Mouse (Mus musculus) urinary bladder, adult 2 months (tissue): ENCODE measurements at regions not wholly inside any gene's neighbourhood (a gene's known extent, or its start where the extent isn't known, plus 50 kb on each side); places are given as distances from the start of the nearest gene placed in this dataset.

Experiments used
- DNase-seq: peaks from one replicate; pipeline ENCODE4 v3.0.0; 2022; ENCODE audit warnings: low spot score

DNA sequence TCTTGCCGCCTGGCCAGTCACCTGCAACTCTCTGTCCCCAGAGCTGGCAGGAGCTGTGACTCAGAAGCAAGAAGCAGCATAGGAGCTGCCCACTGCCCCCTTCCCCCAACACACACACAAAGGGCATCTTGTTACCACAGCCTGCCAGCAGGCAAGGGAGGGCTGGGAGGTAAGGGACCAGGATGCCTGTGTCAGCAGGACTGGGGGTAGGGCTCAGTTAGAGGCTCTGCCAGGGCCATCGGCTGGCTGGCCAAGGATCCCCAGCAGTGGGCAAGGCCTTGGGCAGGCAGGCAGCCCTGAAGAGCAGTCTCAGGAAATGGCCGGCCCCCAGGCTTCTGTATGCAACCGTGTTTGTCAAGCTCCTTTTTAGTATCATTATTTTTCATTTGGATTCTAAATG lies 87.3 kb upstream of the Zmiz1 start:
- DNase-seq = no peak

DNA sequence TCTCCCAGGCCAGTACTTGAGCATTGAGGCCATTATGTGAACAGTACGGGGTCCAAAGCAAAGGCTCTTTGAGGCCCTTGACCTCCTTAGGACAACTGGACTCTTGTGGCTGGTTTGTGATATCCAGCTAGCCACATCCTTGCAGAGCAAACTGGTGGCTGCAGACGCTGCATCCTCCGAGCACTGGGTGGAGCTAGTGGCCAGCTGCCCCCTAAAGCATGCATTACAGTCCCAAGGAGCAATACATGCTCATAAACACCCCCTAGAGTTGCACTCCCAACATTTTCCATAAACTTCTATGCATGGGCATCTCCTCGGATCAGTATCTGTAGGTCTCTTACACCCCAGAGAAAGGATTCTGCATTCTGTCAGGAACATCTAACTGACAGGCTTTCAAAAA lies 86.4 kb upstream of the Zmiz1 start:
- DNase-seq = no peak

DNA sequence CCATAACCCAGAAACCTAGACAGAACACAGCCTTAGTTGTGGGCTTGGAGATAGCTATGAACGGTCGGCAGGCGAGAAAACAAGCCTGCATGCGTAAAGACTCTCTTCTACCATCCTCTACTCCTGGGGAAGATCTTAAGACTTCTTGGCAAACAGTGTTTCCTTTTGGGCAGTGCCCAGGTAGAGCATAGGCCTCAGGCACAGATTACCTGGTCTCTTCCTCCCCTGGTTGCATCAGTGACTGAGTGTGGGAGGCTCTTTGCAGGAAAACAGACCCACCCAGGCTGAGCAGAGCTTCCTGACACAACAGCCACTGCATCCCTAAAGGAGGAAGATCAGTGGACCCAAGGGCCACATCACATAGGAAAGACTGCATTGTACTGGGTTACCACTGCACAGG lies 85.8 kb upstream of the Zmiz1 start:
- DNase-seq = no peak

DNA sequence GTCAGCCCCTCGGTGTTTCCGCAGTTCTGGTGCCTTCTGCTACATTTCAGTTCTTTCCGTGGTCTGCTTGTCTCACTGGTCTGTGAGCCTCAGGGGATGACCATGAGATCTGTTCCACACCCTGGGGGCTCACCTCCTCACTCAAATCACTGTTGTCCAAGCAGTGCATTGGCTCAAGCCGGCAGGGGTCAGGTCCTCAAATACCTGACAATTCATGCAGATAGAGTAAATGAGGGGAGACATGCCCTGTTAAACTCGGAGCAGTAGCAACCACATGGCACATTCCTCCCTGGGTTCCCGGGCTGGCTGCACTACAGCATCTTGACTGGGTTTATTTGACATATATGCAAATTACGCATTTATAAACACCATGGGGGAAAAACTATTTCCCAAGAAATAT lies 84.0 kb upstream of the Zmiz1 start:
- DNase-seq = no peak

DNA sequence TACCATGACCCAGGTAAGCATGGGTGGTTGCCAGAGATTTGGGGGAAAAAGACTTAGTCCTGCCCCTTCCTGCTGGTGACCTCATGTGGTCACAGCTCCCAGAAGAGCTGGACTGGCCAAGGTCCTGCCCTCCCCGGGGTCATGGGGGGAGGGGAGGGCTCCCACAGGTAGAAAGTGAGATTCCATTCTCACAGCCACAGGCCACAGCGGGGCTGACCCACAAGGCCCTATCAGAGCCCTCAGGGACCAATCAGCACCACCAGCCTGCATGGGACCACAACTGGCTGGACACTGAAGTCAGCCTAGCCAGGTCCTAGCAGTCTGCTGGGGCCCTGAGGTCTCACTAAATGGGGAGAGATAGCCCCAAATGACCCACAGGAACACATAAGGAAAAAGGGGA lies 81.9 kb upstream of the Zmiz1 start:
- no peak for DNase-seq

DNA sequence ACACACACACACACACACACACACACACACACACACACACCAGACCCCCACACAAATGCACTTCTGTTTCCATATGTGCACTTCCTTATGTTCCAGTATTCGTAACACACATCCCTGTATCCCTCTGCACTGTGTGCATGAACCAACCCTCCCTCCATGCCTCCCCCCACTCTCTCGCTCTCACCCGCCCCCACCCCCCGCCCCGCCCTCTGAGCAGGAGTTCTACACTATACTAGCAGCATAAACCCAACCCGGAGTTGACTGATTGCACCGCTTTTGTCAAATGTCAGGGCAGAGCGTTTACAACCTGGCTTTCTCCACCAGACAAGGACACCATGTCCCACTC lies 81.5 kb upstream of the Zmiz1 start:
- DNase-seq = no peak

DNA sequence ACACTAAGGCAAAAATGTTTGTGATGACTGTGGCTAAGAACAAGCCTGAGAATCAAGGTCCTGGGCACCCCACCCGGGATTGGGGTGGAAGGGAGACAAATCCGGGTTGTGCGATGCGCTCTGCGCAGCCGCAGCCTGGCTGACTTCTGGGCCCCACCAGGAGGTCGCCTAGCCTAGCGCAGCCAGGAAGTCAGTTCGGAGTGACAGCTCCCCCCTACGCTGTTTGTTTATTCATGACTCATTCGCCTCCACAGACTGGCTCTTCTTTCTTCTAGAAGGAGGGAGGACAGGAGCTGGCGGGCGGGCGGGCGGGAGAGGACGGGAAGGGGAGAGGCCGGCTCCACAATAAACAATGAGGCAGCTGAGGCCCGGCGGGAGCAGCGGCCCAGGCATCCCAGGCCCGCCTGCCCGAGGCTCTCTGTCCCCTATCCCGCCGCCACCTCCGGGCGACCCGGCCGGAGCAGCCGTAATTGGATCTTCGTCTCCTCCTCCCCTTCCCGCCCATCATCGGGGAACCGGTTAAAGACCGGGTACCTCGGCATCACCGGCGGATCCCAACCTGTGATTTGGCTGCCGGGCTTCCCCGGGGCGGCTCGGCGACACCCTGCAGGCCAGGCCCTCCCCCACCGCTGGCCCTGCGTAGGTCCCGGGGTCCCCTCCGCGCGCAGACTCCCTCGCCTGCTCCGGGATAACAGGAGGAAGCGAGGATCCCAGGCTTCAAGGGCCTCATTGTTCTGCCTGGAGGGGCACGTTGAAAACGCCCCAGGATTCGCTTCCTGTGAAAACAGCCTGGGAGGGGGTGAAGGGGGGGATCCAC lies 80.9 kb upstream of the Zmiz1 start:
- DNase-seq = peak; percentile 70

DNA sequence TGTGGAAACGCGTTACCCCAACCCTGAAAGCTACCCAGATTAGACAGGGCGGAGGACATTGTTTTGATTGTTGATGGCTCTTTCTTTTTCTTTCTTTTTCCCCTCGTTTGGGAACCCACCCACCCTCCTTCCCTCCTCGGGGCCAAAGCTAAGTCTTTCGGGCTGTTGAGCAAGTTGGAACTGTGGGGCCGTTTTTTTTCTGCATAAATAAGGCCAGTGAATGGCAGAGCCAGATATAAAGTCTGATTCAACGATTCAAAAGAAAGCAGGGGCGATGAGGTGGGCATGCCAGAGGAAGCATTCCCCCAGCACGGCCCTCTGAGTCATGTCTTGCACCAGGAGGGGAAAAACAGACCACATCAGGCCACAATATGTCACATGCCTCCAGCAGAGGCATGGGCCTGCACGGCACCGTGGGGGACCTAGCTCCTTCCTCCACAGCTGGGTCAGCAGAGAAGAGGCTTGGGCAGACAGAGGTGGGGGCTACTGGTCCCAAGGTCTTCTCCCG lies 80.2 kb upstream of the Zmiz1 start:
- DNase-seq = no peak

DNA sequence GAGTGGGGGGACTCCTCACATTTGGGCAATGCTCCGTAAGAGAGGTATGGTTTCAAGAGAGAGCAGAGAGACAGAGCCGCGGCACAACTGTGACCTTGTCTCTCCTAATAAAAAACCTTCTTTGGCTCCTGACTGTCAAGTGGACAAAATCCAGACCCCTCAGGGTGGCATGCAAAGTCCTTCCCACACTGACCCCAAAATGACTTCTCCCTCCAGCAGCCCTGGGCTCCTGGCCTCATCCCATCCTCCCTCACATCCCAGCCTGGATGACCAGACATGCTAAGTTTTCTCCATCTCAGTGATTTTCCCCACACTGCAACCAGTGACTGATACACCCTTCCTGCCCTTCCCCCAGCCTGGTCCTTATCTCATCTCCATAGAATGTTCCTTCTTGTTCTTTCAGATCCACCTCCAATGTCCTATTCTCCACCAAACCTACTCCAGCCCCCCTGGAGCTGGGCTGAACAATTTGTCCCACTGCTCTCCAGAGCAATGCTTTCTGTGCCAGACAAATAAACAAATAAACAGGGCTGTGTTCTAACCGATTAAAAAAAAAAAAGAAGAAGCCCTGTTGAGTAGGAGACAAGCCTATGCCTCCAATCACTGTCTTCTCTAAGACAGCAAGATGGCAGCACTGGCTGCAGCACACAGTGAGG lies 75.7 kb upstream of the Zmiz1 start:
- no peak for DNase-seq

DNA sequence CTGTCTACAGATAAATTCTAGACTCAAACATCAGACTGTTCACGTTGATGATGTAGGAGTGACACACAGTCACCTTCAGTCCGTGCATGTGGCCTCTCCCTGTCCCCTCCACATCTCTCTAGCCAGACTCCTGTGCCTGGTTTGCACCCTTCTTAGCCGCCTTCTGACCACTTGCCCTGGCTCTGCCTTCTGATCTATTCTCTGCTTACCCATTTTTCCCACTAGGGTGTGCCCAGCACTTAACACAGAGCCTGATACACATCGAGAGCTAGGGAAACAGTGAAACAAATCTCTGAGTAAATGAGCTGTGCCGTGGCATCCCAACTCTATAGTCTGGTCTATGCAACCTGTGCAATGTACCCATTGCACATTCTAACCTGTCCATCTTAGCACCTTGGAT lies 73.3 kb upstream of the Zmiz1 start:
- no peak for DNase-seq

DNA sequence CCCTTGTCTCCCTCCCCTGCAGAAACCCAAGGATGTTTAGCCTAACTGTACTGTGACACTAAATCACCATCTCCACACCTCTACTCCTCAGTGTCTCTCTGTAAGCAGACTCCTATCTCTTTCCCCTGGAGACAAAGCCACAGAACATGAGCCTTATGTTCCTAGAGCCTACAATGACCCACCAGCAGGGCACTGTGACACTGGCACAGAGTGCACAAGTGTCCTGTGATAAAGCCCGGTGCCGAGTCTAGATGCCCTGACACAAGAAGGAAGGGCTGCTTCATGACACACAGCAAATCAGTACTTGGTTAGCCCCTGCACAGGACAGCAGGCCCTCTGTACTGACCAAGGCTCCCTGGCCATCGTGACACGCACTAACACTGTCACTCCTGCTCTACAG lies 71.2 kb upstream of the Zmiz1 start:
- DNase-seq = no peak

DNA sequence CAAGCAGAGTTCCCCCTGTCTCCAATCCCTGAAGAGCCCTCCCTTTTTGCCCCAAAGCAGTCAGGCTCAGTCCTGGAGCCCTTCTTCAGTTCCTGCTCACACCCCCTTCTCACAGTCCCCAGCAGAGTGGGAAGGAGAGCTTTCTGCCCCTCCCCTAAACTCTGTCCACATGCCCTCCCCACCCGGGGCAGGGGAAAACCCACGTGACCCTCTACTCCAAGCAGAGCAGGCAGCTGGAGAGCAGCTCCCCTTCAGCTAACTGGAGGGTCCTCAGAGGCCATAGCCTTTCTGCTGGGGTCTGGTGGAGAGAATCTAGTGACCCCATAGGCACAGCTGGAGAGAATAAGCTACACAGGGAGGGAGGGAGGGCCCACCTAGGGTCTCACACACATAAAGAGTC lies 69.7 kb upstream of the Zmiz1 start:
- DNase-seq = no peak

DNA sequence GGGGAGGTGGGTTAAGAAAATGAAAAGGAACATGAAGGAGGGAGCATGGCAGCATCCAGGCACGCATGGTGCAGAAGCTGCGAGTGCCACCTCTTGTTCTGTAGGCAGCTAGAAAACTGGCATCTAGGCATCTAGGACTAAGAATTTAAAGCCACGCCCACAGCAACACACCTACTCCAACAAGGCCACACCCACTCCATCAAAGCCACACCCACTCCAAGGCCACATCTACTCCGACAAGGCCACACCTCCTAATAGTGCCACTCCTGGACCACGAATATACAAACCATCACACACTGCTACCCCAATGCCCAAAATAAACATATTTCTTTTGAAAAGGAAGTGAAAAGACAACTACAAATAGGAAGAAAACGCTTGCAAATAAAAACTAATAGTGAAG lies 66.6 kb upstream of the Zmiz1 start:
- DNase-seq = no peak

DNA sequence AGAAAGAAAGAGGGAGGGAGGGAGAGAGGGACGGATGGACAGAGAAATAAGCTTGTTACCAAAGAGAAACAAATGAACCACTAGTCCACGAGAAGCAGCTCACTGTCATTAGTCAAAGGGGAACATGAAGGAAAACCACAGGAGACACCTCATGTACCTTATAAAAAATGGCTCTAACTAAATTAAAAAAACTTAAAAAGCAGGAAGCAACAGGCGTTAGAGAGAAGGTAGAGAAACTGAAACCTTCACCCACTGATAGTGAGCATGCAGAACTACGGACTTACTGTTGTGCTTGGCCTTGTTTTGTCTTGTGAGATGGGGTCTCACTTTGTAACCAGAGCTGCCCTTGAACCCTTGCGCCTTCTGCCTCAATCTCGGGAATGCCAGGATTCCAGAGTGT lies 66.0 kb upstream of the Zmiz1 start:
- DNase-seq = no peak

DNA sequence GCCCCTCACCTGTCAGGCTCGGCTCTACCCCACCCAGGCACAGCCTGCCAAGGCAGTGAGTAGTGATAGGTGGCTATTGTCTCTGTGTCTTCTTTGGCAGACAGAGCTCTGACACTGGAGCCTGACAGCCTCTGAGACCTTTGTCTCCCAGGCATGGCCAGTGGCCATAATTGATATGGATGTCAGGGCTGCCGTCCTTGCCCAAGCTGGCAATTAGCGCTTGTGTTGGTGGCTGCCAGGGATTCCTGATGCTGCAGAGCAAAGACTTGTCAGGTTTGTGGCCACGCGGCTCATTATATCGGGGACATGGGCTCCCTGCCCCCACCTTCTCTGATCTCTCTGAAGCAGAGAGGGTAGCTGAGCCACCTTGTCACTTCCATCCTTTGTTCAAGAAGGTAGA lies 64.1 kb upstream of the Zmiz1 start:
- no peak for DNase-seq

DNA sequence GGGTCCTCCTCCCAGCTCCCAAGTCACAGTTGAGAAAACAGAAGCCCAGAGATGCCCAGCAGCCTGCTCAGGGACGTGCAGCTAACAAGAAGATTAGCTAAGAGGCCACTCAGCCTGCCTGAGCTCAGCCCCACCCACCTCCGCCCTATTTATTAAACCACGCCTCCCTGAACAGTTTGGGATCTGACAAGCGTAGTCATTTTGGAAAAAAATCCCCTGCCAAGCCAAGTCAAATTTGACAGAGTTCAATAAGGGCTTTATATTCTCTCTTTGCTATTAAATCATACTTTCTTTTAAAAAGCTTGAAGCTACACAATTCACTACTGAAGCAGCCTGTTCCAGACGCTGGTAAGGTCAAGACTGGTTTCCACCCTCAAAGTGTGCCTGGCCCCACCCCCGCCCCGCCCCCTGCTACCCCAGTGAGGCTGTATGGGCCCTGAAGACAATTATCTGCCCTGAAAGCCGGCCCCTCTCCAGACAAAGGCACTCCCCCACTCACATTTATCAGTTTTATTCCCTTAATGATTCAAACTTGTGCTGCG lies 61.9 kb upstream of the Zmiz1 start:
- DNase-seq = no peak

DNA sequence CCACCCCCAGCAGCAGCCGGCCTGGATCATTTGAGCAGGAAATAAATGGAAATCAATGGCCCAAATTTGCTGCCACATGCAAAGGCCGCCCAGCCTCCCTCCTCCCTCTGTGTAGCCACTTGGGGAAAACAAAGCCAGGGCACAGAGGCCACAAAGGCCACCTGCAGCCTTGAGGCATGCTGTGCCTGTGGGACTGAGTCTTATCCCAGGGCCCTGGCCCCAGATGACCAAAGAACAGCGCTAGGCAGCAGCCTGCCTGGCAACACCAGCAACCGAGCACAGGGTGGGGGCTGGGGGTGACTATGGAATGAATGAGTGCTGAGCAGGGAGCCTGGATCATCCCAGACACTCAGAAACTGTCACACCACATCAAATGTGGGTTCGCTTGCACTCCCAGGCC lies 61.2 kb upstream of the Zmiz1 start:
- no peak for DNase-seq

DNA sequence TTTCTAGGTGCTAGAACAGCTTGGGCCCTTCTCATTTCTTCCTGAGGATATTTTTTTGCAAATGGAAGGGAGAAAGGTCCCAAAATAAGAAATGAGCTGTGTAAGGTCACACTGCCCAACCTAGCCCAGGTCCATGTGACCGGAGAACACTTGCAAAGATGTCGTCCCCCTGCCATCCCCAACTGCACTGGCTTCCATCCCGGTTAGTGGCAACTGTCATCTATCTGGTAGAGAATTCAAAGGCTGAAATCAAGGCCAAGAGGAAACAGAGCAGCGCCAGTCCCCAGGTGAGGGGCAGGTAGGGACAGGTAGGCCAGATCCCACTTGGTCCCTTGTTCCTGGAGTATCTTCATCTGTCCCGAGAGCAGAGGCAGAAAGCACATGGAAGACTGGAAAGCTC lies 60.2 kb upstream of the Zmiz1 start:
- DNase-seq = no peak

DNA sequence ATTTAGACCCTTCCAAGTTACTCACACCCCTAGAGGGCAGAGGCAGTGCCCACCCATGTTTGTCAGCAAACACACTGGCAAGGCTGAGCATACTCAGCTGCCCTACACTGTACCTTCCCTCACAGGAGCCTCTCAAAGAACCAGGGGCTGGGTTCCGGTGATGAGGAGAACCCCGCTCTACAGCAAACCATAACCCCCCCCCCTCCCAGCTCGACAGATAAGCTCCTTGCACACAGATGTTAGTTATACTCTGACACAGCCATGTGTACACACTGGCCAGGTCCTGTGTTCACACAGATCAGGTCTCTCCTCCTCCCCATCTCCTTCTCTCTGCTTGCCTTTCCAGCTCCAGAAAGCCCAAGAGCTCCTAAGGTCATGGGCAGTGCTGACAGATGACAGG lies 59.7 kb upstream of the Zmiz1 start:
- DNase-seq = no peak

DNA sequence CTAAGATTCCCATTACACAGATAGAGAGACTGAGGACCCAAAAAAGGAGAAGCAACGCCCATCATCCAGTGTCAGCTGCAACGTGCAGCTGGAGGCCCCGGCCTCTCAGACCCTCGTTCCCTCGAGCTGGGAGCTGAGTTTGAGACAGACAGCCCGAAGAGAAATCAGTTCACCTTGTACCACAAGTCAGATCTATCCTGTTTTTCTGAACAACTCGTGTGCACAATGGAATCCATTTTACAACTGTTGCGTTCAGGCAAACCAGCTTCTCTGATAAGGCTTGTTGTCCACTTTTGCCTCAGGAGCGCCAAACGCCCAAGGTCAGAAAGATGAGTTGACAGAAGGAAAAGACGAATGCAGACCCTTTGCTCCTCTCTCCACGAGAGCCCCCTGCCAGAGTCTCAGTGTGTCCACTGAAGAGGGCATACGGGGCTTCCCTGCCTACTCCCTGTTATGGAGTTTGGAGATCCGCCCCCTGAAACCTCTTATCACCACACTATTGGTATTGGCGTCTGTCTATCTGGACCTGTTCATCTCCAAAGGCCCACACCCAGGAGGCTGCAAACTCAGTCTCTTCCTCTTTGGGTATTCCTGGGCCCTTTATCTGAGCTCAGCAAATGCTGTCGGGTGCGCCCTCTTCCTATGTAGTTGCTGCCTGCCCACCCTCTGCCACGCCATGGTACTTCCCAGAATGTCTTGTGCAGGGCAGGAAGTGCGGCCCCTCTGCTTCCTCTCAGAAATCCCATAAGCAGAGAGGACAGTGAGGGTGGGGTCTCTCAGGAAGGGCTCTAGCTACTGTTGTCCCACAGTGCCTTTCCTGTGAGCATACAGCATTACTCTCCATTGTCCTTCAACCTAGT lies 57.7 kb upstream of the Zmiz1 start:
- no peak for DNase-seq

DNA sequence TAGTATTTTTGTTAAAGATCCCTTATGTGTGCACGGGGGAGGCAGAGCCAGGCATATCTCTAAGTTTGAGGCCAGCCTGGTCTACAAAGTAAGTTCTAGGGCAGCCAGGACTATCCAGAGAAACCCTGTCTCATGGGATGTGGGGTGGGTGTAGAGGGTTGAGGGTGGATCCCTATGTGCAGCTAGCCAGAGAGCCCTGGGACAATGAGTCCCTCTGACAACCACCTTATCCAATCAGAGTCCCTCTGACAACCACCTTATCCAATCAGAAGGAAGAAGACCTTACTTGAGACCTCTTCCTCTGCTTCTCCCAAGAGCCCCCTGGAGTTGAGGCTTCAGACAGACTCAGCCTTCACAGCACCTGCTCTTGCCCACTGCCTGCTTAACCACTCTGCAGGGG lies 56.6 kb upstream of the Zmiz1 start:
- DNase-seq = no peak

DNA sequence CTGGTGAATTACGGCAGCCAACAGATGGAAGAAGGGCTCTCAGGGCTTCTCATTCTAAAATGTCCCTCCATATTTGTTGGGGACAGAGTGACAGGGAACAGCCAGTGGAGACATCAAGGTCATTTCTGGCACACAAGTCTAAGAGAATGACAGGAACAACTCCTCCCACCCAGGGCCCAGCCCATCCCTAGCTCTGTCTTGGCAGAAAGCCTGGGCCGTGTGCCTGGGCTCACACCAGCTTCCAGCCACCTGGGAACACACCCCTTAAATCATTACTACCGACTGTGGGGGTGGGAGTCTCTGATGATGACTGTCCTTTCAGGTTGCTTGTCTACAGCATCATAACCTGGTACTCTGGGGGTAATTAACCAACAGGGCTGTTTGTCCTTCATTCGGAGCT lies 53.8 kb upstream of the Zmiz1 start:
- no peak for DNase-seq

DNA sequence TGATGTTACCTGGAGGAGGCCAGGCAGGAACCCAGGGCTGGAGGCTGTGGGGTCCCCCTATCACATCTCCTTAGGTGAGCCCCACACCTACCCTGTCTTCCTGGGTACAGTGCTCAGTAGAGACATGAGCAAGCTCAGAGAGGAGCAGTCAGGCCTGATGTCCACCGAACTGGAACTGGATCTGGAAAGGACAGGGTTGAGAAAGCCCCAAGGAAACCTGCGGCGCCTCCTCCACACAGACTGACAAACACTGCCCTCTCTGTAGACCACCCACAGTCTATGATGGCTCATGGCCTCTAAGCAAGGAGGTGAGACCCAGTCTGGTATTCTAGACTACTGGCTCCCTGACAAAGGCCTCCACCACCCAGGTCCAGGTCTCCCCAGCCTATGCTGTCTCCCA lies 52.9 kb upstream of the Zmiz1 start:
- no peak for DNase-seq
